17 mouse cellular contexts compared by ENCODE assay signal in genomic region chr17:46139872-46140271, GRCm38 (mm10). TPM values are rescaled to one million over a fixed set of nuclear protein-coding genes. Genes with fewer than 3 reads are reported as not detected.
DNase-seq lines count a peak whose midpoint lies in the region; ATAC-seq and TF ChIP-seq lines count a peak whose summit lies in the region.
"Had no signal": no experiment of that assay in that cellular context is flagged by ENCODE, and none has a peak within 500 bp of the region (broad histone marks: within the 10 kb centered on the region; RNA-seq: fewer than 3 reads in every experiment).

No protein-coding gene starts in this region.

- DNase-seq in 416B (ENCODE audit: low read depth) (peak; percentile 63), MEL (ENCODE audit: low read depth, low spot score) (peak; percentile 58)
- DNase-seq in thymus, adult 2 months: no peak
- no peak for DNase-seq in gastrocnemius, postnatal 14 days
- DNase-seq: adrenal gland, adult 8-10 months; adrenal gland, postnatal 36 days; cerebellum, adult 11 months; cerebellum, adult 8-10 months; cerebellum, postnatal 14 days; heart, adult 2 months had no signal

- no peak overlapping the region for H3K4me3 ChIP-seq in MEL (ENCODE audit: control insufficient read depth in 1 of 2, insufficient read depth in 1 of 2, low read depth in 2 of 2, low read length in 2 of 2)
- no peak overlapping the region for H3K4me3 ChIP-seq in thymus, adult 2 months (ENCODE audit: control insufficient read depth, insufficient read depth, low read length)
- H3K4me3 ChIP-seq: embryonic facial prominence, embryonic 12.5 days; forebrain, embryonic 15.5 days; heart, adult 2 months; heart, embryonic 12.5 days; hindbrain, embryonic 10.5 days; hindbrain, embryonic 15.5 days had no signal

- TF ChIP-seq EP300 in MEL (IDR thresholded peaks at IDR 0.05; ENCODE audit: low read depth in 1 of 2, low read length in 2 of 2): peak; percentile 60 to 80

- WGBS in thymus, adult 2 months: 90% methylated on average over 3 of the region's 3 CpGs

- H3K27ac ChIP-seq in MEL (ENCODE audit: control insufficient read depth, low read depth, low read length): peak overlapping the region; percentile 5; the same call in 1 of the 2 replicates
- H3K27ac ChIP-seq in thymus, adult 2 months (ENCODE audit: control insufficient read depth, insufficient read depth, low read length): no peak overlapping the region
- H3K27ac ChIP-seq: embryonic facial prominence, embryonic 12.5 days; forebrain, embryonic 15.5 days; heart, adult 2 months; hindbrain, embryonic 10.5 days; hindbrain, embryonic 15.5 days had no signal

- TF ChIP-seq CTCF in MEL (IDR thresholded peaks at IDR 0.05 in 2 of 3, conservative IDR thresholded peaks at IDR 0.05 in 1 of 3; ENCODE audit: control insufficient read depth in 1 of 3, insufficient read depth in 1 of 3, low read depth in 2 of 3, low read length in 3 of 3, poor library complexity in 1 of 3, severe bottlenecking in 1 of 3): no peak
- TF ChIP-seq CTCF in thymus, adult 2 months (IDR thresholded peaks at IDR 0.05; ENCODE audit: borderline replicate concordance, control insufficient read depth, extremely low read depth, insufficient read depth, low read length, poor library complexity): no peak

- ATAC-seq in granulocyte monocyte progenitor cell, adult 5-6 weeks (replicated peaks; ENCODE audit: poor library complexity, severe bottlenecking): peak; percentile 71
- peak; percentile 54; the same call in 1 of the 2 replicates for ATAC-seq in monocyte, adult 5-6 weeks (replicated peaks; ENCODE audit: insufficient number of reproducible peaks, low FRiP score, low TSS enrichment, poor library complexity, severe bottlenecking)
- ATAC-seq: forebrain, embryonic 15.5 days had no signal

- no peaks in the 10 kb centered on the region for H3K9me3 ChIP-seq in MEL (replicated peaks; ENCODE audit: insufficient read depth, low read length)
- H3K9me3 ChIP-seq: embryonic facial prominence, embryonic 12.5 days; forebrain, embryonic 15.5 days; heart, embryonic 12.5 days; hindbrain, embryonic 10.5 days; hindbrain, embryonic 15.5 days had no signal

- H3K36me3 ChIP-seq in MEL (ENCODE audit: control insufficient read depth in 1 of 2, insufficient read depth in 2 of 2, low read length in 2 of 2): peaks cover 0 to 18% of the 10 kb centered on the region in 2 experiments; a peak in 2 of 4 replicates
- H3K36me3 ChIP-seq in thymus, adult 2 months (ENCODE audit: control insufficient read depth, insufficient read depth, low read length): no peaks in the 10 kb centered on the region
- H3K36me3 ChIP-seq: embryonic facial prominence, embryonic 12.5 days; forebrain, embryonic 15.5 days had no signal

- H3K4me1 ChIP-seq in MEL (ENCODE audit: control insufficient read depth in 1 of 2, insufficient read depth in 2 of 2, low read length in 2 of 2): peaks cover 15 to 23% of the 10 kb centered on the region in 2 experiments
- peaks cover 10% of the 10 kb centered on the region for H3K4me1 ChIP-seq in thymus, adult 2 months (replicated peaks; ENCODE audit: control insufficient read depth, insufficient read depth, low read length)

- TF ChIP-seq POLR2A in MEL (IDR thresholded peaks at IDR 0.05; ENCODE audit: control insufficient read depth in 1 of 2, insufficient read depth in 1 of 2, low read depth in 1 of 2, low read length in 2 of 2, poor library complexity in 1 of 2): no peak
- no peak for TF ChIP-seq POLR2A in thymus, adult 2 months (IDR thresholded peaks at IDR 0.05; ENCODE audit: control insufficient read depth, extremely low read depth, insufficient read depth, low read length, poor library complexity)

- H3K27me3 ChIP-seq in MEL (ENCODE audit: control insufficient read depth in 1 of 2, insufficient read depth in 2 of 2, low read length in 2 of 2): no peaks in the 10 kb centered on the region
- no peaks in the 10 kb centered on the region for H3K27me3 ChIP-seq in thymus, adult 2 months (ENCODE audit: control insufficient read depth, insufficient read depth, low read length)
- H3K27me3 ChIP-seq: embryonic facial prominence, embryonic 12.5 days; forebrain, embryonic 15.5 days; heart, embryonic 12.5 days; hindbrain, embryonic 15.5 days had no signal

- no peak for TF ChIP-seq RAD21 in MEL (IDR thresholded peaks at IDR 0.05; ENCODE audit: low read depth, low read length)

- no peak overlapping the region for H3K9ac ChIP-seq in MEL (ENCODE audit: control insufficient read depth, low read depth, low read length, poor library complexity, severe bottlenecking)
- H3K9ac ChIP-seq: embryonic facial prominence, embryonic 12.5 days; forebrain, embryonic 15.5 days; heart, embryonic 12.5 days; hindbrain, embryonic 15.5 days had no signal

- intact Hi-C loops in gastrocnemius, postnatal 14 days (cut with DNase I; ENCODE audit: low total_unique reads): no loop called here

- no peaks in the 10 kb centered on the region for H3K79me2 ChIP-seq in MEL (ENCODE audit: control insufficient read depth, insufficient read depth, low read length, poor library complexity)

TF ChIP-seq in MEL, 35 proteins besides CTCF, POLR2A, EP300 and RAD21:
- TF ChIP-seq MEF2A (IDR thresholded peaks at IDR 0.05; ENCODE audit: extremely low read depth, insufficient replicate concordance, low read depth, low read length, poor library complexity, severe bottlenecking) (0 out of 2 replicates have a peak, but pooled peaks have one; percentile 10), MYC (IDR thresholded peaks at IDR 0.05; ENCODE audit: low read depth, low read length) (peak; percentile 85; the same call in 1 of the 2 replicates), GATA1 (IDR thresholded peaks at IDR 0.05; ENCODE audit: low read depth, low read length) (peak; percentile 69), MXI1 (IDR thresholded peaks at IDR 0.05; ENCODE audit: low read depth, low read length) (peak; percentile 42; the same call in 1 of the 2 replicates), MAZ (IDR thresholded peaks at IDR 0.05; ENCODE audit: low read depth, low read length) (no peak), MAX (IDR thresholded peaks at IDR 0.05; ENCODE audit: low read length) (peak; percentile 69; the same call in 1 of the 2 replicates), CHD1 (IDR thresholded peaks at IDR 0.05; ENCODE audit: low read depth, low read length) (no peak), TCF12 (IDR thresholded peaks at IDR 0.05; ENCODE audit: low read depth, low read length) (peak; percentile 14; the same call in 1 of the 2 replicates), SIN3A (IDR thresholded peaks at IDR 0.05; ENCODE audit: low read length) (peak; percentile 28; the same call in 1 of the 2 replicates), TAL1 (IDR thresholded peaks at IDR 0.05; ENCODE audit: low read length) (0 out of 2 replicates have a peak, but pooled peaks have one; percentile 12), JUND (IDR thresholded peaks at IDR 0.05; ENCODE audit: low read depth, low read length) (peak; percentile 63; the same call in 1 of the 2 replicates), RCOR1 (IDR thresholded peaks at IDR 0.05; ENCODE audit: low read depth, low read length) (0 out of 2 replicates have a peak, but pooled peaks have one; percentile 13), USF1 (IDR thresholded peaks at IDR 0.05; ENCODE audit: low read depth, low read length) (peak; percentile 63), ETS1 (IDR thresholded peaks at IDR 0.05; ENCODE audit: low read depth, low read length) (peak; percentile 96), MYB (IDR thresholded peaks at IDR 0.05; ENCODE audit: low read depth, low read length) (no peak)

RNA-seq across cellular contexts. Expression of gene Rsph9, which starts 4.1 kb away (rescaled TPM):
- not detected in 2 replicates for total RNA-seq in MEL (2012; rRNA removed)
- polyA plus RNA-seq in MEL (2012; ENCODE audit: insufficient read depth in 1 of 2, insufficient read length in 2 of 2, low read depth in 1 of 2, low replicate concordance in 2 of 2, missing spikeins in 1 of 2): under 1 TPM in 1 of 2 experiments, not detected in 1; 0.29 TPM
- not detected in 2 replicates for total RNA-seq in granulocyte monocyte progenitor cell, adult 5-6 weeks (2014; fragmentation: Nextera tagmentation)
- total RNA-seq in granulocyte monocyte progenitor cell, adult 5-6 weeks (2017): not detected in 2 replicates
- total RNA-seq in monocyte, adult 5-6 weeks (2017): 1.5 TPM in 1 of 3 replicates, not detected in the others
- polyA plus RNA-seq in thymus, adult 2 months (2012; rRNA removed): 1.2 and 2.6 TPM in 2 replicates
- total RNA-seq in gastrocnemius, postnatal 14 days (2021): under 1 TPM; 0.43 to 0.66 TPM

RNA-seq across cellular contexts. Expression of gene Mad2l1bp, which starts 13.5 kb away (rescaled TPM):
- total RNA-seq in MEL (2012; rRNA removed): 14.1 and 14.8 TPM in 2 replicates
- 10 to 100 TPM in 1 of 2 experiments, not detected in 1; 23.1 TPM for polyA plus RNA-seq in MEL (2012; ENCODE audit: insufficient read depth in 1 of 2, insufficient read length in 2 of 2, low read depth in 1 of 2, low replicate concordance in 2 of 2, missing spikeins in 1 of 2)
- total RNA-seq in granulocyte monocyte progenitor cell, adult 5-6 weeks (2014; fragmentation: Nextera tagmentation): 14.8 and 18.6 TPM in 2 replicates
- 2.9 and 8.1 TPM in 2 replicates for total RNA-seq in granulocyte monocyte progenitor cell, adult 5-6 weeks (2017)
- total RNA-seq in monocyte, adult 5-6 weeks (2017): 4.2 to 10.8 TPM (median 6.1 TPM) in 3 replicates
- polyA plus RNA-seq in thymus, adult 2 months (2012; rRNA removed): 40.9 and 43.2 TPM in 2 replicates
- 10 to 100 TPM; 14.6 to 15.6 TPM for total RNA-seq in gastrocnemius, postnatal 14 days (2021)

RNA-seq across cellular contexts. Expression of gene Gtpbp2, which starts 21.0 kb away (rescaled TPM):
- total RNA-seq in MEL (2012; rRNA removed): 18.1 and 27.5 TPM in 2 replicates
- 10 to 100 TPM in 1 of 2 experiments, not detected in 1; 46.7 TPM for polyA plus RNA-seq in MEL (2012; ENCODE audit: insufficient read depth in 1 of 2, insufficient read length in 2 of 2, low read depth in 1 of 2, low replicate concordance in 2 of 2, missing spikeins in 1 of 2)
- 46.6 and 49.2 TPM in 2 replicates for total RNA-seq in granulocyte monocyte progenitor cell, adult 5-6 weeks (2014; fragmentation: Nextera tagmentation)
- total RNA-seq in granulocyte monocyte progenitor cell, adult 5-6 weeks (2017): 28.7 and 58.6 TPM in 2 replicates
- total RNA-seq in monocyte, adult 5-6 weeks (2017): 84.1 to 127 TPM (median 93.1 TPM) in 3 replicates
- polyA plus RNA-seq in thymus, adult 2 months (2012; rRNA removed): 280 and 339 TPM in 2 replicates
- 10 to 100 TPM; 45.4 to 56.3 TPM for total RNA-seq in gastrocnemius, postnatal 14 days (2021)

RNA-seq across cellular contexts. Expression of gene Mrps18a, which starts 29.1 kb away (rescaled TPM):
- 177 and 181 TPM in 2 replicates for total RNA-seq in MEL (2012; rRNA removed)
- 100 to 1,000 TPM in 1 of 2 experiments, not detected in 1; 159 TPM for polyA plus RNA-seq in MEL (2012; ENCODE audit: insufficient read depth in 1 of 2, insufficient read length in 2 of 2, low read depth in 1 of 2, low replicate concordance in 2 of 2, missing spikeins in 1 of 2)
- total RNA-seq in granulocyte monocyte progenitor cell, adult 5-6 weeks (2014; fragmentation: Nextera tagmentation): 70.4 and 96.2 TPM in 2 replicates
- 47.9 and 53.2 TPM in 2 replicates for total RNA-seq in granulocyte monocyte progenitor cell, adult 5-6 weeks (2017)
- 32.5 to 38.0 TPM (median 35.9 TPM) in 3 replicates for total RNA-seq in monocyte, adult 5-6 weeks (2017)
- polyA plus RNA-seq in thymus, adult 2 months (2012; rRNA removed): 56.4 and 57.6 TPM in 2 replicates
- total RNA-seq in gastrocnemius, postnatal 14 days (2021): 10 to 100 TPM; 61.3 to 61.8 TPM

Comparison
In these comparisons a context has a peak if more than half of its experiments do, and no peak if none do; other contexts are left out.
1. DNase-seq: peak in 416B (single experiment) and MEL (single experiment); none in thymus, adult 2 months (single experiment) and gastrocnemius, postnatal 14 days (single experiment).